Mouse (Mus musculus) heart, postnatal 0 days (tissue): ENCODE data around the gene Tnp1.

Experiments used
- CTCF ChIP-seq: IDR thresholded peaks from 2 replicates; pipeline ENCODE4 v1.5.1; 2016; ENCODE audit warnings: antibody characterized with exemption, control low read depth, low read depth
- EP300 ChIP-seq: IDR thresholded peaks from 2 replicates; pipeline ENCODE4 v1.6.1; 2016; ENCODE audit warnings: antibody characterized with exemption, low read depth

DNA sequence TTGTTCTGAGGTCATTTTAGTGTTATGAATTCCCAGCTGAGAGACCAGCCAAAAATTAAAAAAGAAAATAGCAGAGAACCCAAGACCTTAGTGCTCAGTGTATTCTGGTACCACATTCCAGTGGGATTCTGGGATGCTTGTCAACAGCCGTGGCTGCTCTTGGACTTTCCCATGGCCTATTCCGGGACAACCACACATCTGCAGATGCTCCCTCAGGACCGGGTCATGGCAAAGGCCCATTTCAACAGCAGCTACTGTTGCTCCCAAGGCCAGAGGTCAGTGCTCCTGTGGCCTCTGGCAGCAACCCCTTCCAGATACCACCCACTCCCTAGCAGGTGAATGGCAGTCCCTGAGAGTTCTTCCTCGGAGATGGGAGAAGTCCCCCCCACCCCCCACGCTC lies 13.7 kb downstream of the Tnp1 start:
- no peak for TF ChIP-seq CTCF
- TF ChIP-seq EP300: no peak
